Mouse (Mus musculus): ENCODE results near the gene Sfr1. TPM values are rescaled to one million over a fixed set of nuclear protein-coding genes. Genes with fewer than 3 reads are reported as not detected.

Gene Sfr1
- 341 and 384 TPM in 2 replicates for polyA plus RNA-seq (2014; fragmentation: Nextera tagmentation; extraction: Ambion mirVana)

DNA sequence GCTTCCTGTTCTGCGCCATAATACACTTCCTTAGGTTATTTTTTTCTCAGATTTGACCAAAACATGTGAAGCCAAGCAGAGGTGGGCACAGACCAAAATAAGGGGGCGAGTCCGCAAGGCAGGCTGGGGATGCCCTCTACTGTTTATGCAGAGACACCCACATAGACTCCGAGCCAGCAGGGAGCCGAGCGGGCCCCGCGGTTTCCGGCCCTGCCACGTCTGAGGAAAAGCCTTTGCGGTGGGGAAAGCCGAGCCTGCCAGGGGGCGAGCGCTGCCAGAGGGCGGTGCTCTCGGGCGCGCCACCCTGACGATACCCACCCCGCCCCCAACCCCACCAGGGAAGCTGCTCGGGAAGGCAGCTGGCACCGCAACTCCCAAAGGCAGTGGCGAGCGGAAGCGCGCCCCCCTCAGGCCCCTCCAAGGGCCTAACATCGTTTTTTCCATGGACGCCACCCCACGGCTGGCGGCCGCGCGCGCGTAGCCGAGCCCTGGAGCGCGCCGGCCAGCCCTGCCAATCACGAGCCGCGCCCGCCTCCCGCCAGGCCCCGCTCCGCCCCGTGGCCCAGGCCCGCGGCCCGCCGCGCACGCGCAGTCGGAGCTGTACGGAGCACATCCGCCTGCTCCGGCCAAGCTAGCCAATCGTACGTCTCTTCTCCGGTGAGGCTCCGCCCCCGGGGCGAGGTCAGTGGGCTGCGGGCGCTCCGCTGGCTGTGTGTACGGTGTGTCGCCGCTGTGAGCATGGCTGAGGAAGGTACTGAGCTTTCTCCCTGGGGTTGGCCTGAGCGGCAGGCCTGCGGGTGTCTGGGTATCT lies at the start of gene Sfr1:
Gene Sfr1 (plus strand): TSS at position 612 of the 811 bp plus-strand sequence.
- DNase-seq (ENCODE audit: low spot score) (peak; percentile 98), ATAC-seq (replicated peaks; ENCODE audit: insufficient number of reproducible peaks, low FRiP score, low TSS enrichment, low read depth) (peak; percentile 97)
- peak within 1 kb of the TSS; percentile 76 for H3K9ac ChIP-seq (replicated peaks; ENCODE audit: low read length)
- H3K4me1 ChIP-seq (ENCODE audit: control insufficient read depth, insufficient read depth, low read length), result no peaks in the 10 kb centered on the region
- peak within 1 kb of the TSS; percentile 73 for H3K4me3 ChIP-seq (ENCODE audit: low read depth, low read length)
- H3K27me3 ChIP-seq (ENCODE audit: control insufficient read depth, insufficient read depth, low read length), result no peaks in the 10 kb centered on the region
- H3K4me2 ChIP-seq (ENCODE audit: low read depth, low read length), result peak within 1 kb of the TSS; percentile 61
- H3K36me3 ChIP-seq (replicated peaks; ENCODE audit: control insufficient read depth, insufficient read depth, low read depth, low read length), result no peaks in the 10 kb centered on the region; the same call in 1 of the 2 replicates
- H3K9me3 ChIP-seq (replicated peaks; ENCODE audit: control insufficient read depth, low read length), result no peaks in the 10 kb centered on the region
- peak within 1 kb of the TSS; percentile 89 for H3K27ac ChIP-seq (replicated peaks; ENCODE audit: low read depth, low read length)
- WGBS, result under 1% methylated on average over 63 of the region's 72 CpGs

DNA sequence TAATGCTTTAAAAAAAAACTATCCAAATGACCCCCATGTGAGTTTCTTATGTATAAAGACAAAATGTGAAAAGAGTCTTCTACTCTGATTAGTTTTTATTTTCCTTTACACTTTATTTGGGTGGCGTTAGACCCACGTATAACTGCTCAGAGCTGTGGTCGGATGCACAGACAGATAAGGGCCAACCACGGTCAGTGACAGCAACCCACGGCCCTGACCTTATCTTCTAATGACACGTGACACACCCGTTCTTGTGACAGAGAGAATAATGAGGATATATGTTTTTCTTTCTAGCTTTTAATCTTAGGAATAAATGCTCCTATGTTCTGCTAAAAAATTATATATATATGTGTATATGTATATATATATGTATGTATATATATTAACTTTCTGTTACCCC lies 41.9 kb upstream of the Sfr1 start:
- Histone ChIP-seq H3K27me3 (ENCODE audit: control insufficient read depth, insufficient read depth, low read length) (no peaks in the 10 kb centered on the region), H3K9ac (replicated peaks; ENCODE audit: low read length) (no peak overlapping the region), H3K4me2 (ENCODE audit: low read depth, low read length) (no peak overlapping the region), H3K9me3 (replicated peaks; ENCODE audit: control insufficient read depth, low read length) (no peaks in the 10 kb centered on the region), H3K4me3 (ENCODE audit: low read depth, low read length) (no peak overlapping the region), H3K27ac (replicated peaks; ENCODE audit: low read depth, low read length) (no peak overlapping the region), H3K36me3 (replicated peaks; ENCODE audit: control insufficient read depth, insufficient read depth, low read depth, low read length) (no peaks in the 10 kb centered on the region), H3K4me1 (ENCODE audit: control insufficient read depth, insufficient read depth, low read length) (no peaks in the 10 kb centered on the region)
- WGBS, result 85% methylated on average over 7 of the region's 7 CpGs
- DNase-seq (ENCODE audit: low spot score) (no peak), ATAC-seq (replicated peaks; ENCODE audit: insufficient number of reproducible peaks, low FRiP score, low TSS enrichment, low read depth) (no peak)

- Histone ChIP-seq H3K36me3 (replicated peaks; ENCODE audit: control insufficient read depth, insufficient read depth, low read depth, low read length) (no peaks in the 10 kb centered on the region), H3K27ac (replicated peaks; ENCODE audit: low read depth, low read length) (no peak within 1 kb of the TSS), H3K4me1 (ENCODE audit: control insufficient read depth, insufficient read depth, low read length) (no peaks in the 10 kb centered on the region), H3K9ac (replicated peaks; ENCODE audit: low read length) (no peak within 1 kb of the TSS), H3K27me3 (ENCODE audit: control insufficient read depth, insufficient read depth, low read length) (no peaks in the 10 kb centered on the region), H3K9me3 (replicated peaks; ENCODE audit: control insufficient read depth, low read length) (no peaks in the 10 kb centered on the region), H3K4me2 (ENCODE audit: low read depth, low read length) (no peak within 1 kb of the TSS), H3K4me3 (ENCODE audit: low read depth, low read length) (no peak within 1 kb of the TSS)
- DNase-seq (ENCODE audit: low spot score) (no peak), ATAC-seq (replicated peaks; ENCODE audit: insufficient number of reproducible peaks, low FRiP score, low TSS enrichment, low read depth) (no peak)
- 76% methylated on average over 6 of the region's 6 CpGs for WGBS
These were observed 39.5 kb upstream of the Sfr1 start, which contains the start of gene Col17a1 for GRCm38 (mm10) chr19:47691994-47692393. Gene Col17a1, minus strand, starts transcription at chr19:47692094.

DNA sequence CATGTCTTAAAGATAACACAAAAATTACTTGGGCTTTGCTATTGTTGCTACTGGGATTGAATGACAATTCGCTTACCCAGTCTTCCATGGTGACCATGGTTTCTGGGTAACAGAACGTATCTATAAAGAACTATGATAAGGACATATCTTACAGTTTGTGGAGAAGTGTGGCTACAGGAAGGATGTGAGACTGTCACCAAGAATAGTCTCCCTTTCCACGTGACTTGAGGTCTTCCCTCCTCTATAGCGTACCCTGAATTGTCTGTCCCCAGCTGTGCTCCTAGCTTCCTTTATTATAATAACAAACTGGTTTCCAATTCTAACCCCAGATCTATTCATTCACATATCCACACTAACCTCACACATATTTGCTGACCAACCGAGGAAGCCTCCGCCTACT lies 35.8 kb upstream of the Sfr1 start:
- no peak overlapping the region for H3K27ac ChIP-seq (replicated peaks; ENCODE audit: low read depth, low read length)
- H3K27me3 ChIP-seq (ENCODE audit: control insufficient read depth, insufficient read depth, low read length), result no peaks in the 10 kb centered on the region
- WGBS, result 92% methylated on average over 6 of the region's 6 CpGs
- no peak overlapping the region for H3K4me2 ChIP-seq (ENCODE audit: low read depth, low read length)
- no peak overlapping the region for H3K9ac ChIP-seq (replicated peaks; ENCODE audit: low read length)
- H3K4me3 ChIP-seq (ENCODE audit: low read depth, low read length), result no peak overlapping the region
- no peak for DNase-seq (ENCODE audit: low spot score)
- H3K9me3 ChIP-seq (replicated peaks; ENCODE audit: control insufficient read depth, low read length), result no peaks in the 10 kb centered on the region
- no peaks in the 10 kb centered on the region for H3K4me1 ChIP-seq (ENCODE audit: control insufficient read depth, insufficient read depth, low read length)
- H3K36me3 ChIP-seq (replicated peaks; ENCODE audit: control insufficient read depth, insufficient read depth, low read depth, low read length), result no peaks in the 10 kb centered on the region
- no peak for ATAC-seq (replicated peaks; ENCODE audit: insufficient number of reproducible peaks, low FRiP score, low TSS enrichment, low read depth)

GRCm38 (mm10) chr19:47696411-47696810 lies 35.1 kb upstream of the Sfr1 start:
- 92% methylated on average over 8 of the region's 8 CpGs for WGBS
- H3K9ac ChIP-seq (replicated peaks; ENCODE audit: low read length), result no peak overlapping the region
- no peak overlapping the region for H3K4me2 ChIP-seq (ENCODE audit: low read depth, low read length)
- DNase-seq (ENCODE audit: low spot score) (no peak), ATAC-seq (replicated peaks; ENCODE audit: insufficient number of reproducible peaks, low FRiP score, low TSS enrichment, low read depth) (no peak)
- no peaks in the 10 kb centered on the region for H3K27me3 ChIP-seq (ENCODE audit: control insufficient read depth, insufficient read depth, low read length)
- no peaks in the 10 kb centered on the region for H3K4me1 ChIP-seq (ENCODE audit: control insufficient read depth, insufficient read depth, low read length)
- H3K9me3 ChIP-seq (replicated peaks; ENCODE audit: control insufficient read depth, low read length), result no peaks in the 10 kb centered on the region
- no peaks in the 10 kb centered on the region for H3K36me3 ChIP-seq (replicated peaks; ENCODE audit: control insufficient read depth, insufficient read depth, low read depth, low read length)
- no peak overlapping the region for H3K27ac ChIP-seq (replicated peaks; ENCODE audit: low read depth, low read length)
- no peak overlapping the region for H3K4me3 ChIP-seq (ENCODE audit: low read depth, low read length)

DNA sequence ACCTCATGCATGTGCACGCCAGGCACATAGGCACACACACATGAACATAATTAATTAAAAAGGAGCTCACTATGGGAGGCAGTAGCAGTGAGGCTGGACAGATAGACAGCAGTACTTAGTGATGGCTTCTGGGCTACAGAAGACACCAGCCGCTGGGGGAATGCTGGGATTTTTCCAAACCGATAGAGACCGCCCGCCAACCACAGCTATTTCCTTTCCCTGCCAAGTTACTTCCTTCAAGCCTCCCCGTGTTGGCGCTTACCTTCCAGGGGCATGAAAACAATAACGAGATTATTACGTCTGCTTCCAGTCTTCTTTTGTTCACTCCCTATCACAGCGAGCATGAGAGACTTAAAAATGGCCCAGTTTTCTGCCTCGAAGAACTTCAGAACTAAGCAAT lies 34.4 kb upstream of the Sfr1 start:
- Histone ChIP-seq H3K9ac (replicated peaks; ENCODE audit: low read length) (no peak overlapping the region), H3K4me1 (ENCODE audit: control insufficient read depth, insufficient read depth, low read length) (no peaks in the 10 kb centered on the region), H3K27ac (replicated peaks; ENCODE audit: low read depth, low read length) (no peak overlapping the region), H3K4me2 (ENCODE audit: low read depth, low read length) (no peak overlapping the region), H3K27me3 (ENCODE audit: control insufficient read depth, insufficient read depth, low read length) (no peaks in the 10 kb centered on the region), H3K4me3 (ENCODE audit: low read depth, low read length) (no peak overlapping the region), H3K36me3 (replicated peaks; ENCODE audit: control insufficient read depth, insufficient read depth, low read depth, low read length) (no peaks in the 10 kb centered on the region), H3K9me3 (replicated peaks; ENCODE audit: control insufficient read depth, low read length) (no peaks in the 10 kb centered on the region)
- no peak for ATAC-seq (replicated peaks; ENCODE audit: insufficient number of reproducible peaks, low FRiP score, low TSS enrichment, low read depth)
- 90% methylated on average over 11 of the region's 11 CpGs for WGBS
- no peak for DNase-seq (ENCODE audit: low spot score)

DNA sequence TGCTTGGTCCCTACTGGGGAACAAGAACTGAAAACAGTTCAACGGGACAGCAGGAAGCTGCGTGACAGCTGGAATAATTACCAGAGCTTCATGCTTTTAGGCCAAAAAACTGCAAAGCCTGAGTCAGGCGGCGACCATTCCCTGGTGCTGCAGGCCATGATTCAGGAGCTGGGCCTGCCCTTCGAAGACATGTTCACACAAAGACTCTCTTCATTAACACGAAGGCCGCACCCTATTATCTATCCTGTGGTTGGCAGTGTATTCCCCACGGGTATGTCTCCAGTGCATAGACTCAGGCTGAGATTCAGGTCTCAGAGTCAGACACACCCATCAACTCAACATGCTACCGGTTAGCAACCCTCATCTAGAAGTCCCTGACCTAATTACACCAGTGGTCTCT lies 33.2 kb upstream of the Sfr1 start:
- 60% methylated on average over 9 of the region's 9 CpGs for WGBS
- Histone ChIP-seq H3K9me3 (replicated peaks; ENCODE audit: control insufficient read depth, low read length) (no peaks in the 10 kb centered on the region), H3K27ac (replicated peaks; ENCODE audit: low read depth, low read length) (no peak overlapping the region), H3K4me3 (ENCODE audit: low read depth, low read length) (no peak overlapping the region), H3K4me2 (ENCODE audit: low read depth, low read length) (no peak overlapping the region), H3K4me1 (ENCODE audit: control insufficient read depth, insufficient read depth, low read length) (no peaks in the 10 kb centered on the region), H3K9ac (replicated peaks; ENCODE audit: low read length) (no peak overlapping the region), H3K36me3 (replicated peaks; ENCODE audit: control insufficient read depth, insufficient read depth, low read depth, low read length) (no peaks in the 10 kb centered on the region), H3K27me3 (ENCODE audit: control insufficient read depth, insufficient read depth, low read length) (no peaks in the 10 kb centered on the region)
- DNase-seq (ENCODE audit: low spot score) (no peak), ATAC-seq (replicated peaks; ENCODE audit: insufficient number of reproducible peaks, low FRiP score, low TSS enrichment, low read depth) (no peak)

GRCm38 (mm10) chr19:47699743-47700142 lies 31.7 kb upstream of the Sfr1 start:
- no peak overlapping the region for H3K4me2 ChIP-seq (ENCODE audit: low read depth, low read length)
- H3K27ac ChIP-seq (replicated peaks; ENCODE audit: low read depth, low read length), result no peak overlapping the region
- no peaks in the 10 kb centered on the region for H3K4me1 ChIP-seq (ENCODE audit: control insufficient read depth, insufficient read depth, low read length)
- H3K4me3 ChIP-seq (ENCODE audit: low read depth, low read length), result no peak overlapping the region
- no peaks in the 10 kb centered on the region for H3K27me3 ChIP-seq (ENCODE audit: control insufficient read depth, insufficient read depth, low read length)
- H3K9ac ChIP-seq (replicated peaks; ENCODE audit: low read length), result no peak overlapping the region
- ATAC-seq (replicated peaks; ENCODE audit: insufficient number of reproducible peaks, low FRiP score, low TSS enrichment, low read depth), result no peak
- H3K9me3 ChIP-seq (replicated peaks; ENCODE audit: control insufficient read depth, low read length), result no peaks in the 10 kb centered on the region
- no peaks in the 10 kb centered on the region for H3K36me3 ChIP-seq (replicated peaks; ENCODE audit: control insufficient read depth, insufficient read depth, low read depth, low read length)
- 77% methylated on average over 9 of the region's 9 CpGs for WGBS
- no peak for DNase-seq (ENCODE audit: low spot score)

Measured in embryonic facial prominence, embryonic 11.5 days (tissue).